Mouse (Mus musculus): ENCODE data around the gene Lactb. TPM values are rescaled to one million over a fixed set of nuclear protein-coding genes. Genes with fewer than 3 reads are reported as not detected.

Lactb gene
- 10 to 100 TPM; 16.6 to 21.0 TPM for total RNA-seq (2023)

DNA sequence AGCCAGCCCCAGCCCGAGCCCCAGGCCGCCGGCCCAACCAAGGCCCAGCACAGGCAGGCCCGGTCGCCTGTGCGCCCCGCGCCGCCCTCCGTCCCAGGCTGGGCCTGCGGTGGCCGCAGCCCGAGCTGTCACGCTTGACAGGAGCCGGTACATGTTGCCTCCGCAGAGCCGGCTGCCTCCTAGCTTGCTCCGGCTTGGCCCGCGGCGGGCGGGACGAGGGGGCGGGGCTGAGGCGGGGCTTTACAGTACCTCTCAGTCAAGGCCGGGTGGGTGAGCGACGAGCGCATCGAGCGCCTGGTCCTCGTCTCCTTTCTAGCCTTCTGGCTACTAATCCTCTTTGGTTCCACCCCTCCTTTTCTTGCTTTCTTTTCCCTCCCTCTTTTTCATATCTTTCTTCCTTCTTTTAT lies at the start of gene Lactb:
TSS of gene Lactb (minus strand) at position 246 of the 407 bp plus-strand sequence.

DNA sequence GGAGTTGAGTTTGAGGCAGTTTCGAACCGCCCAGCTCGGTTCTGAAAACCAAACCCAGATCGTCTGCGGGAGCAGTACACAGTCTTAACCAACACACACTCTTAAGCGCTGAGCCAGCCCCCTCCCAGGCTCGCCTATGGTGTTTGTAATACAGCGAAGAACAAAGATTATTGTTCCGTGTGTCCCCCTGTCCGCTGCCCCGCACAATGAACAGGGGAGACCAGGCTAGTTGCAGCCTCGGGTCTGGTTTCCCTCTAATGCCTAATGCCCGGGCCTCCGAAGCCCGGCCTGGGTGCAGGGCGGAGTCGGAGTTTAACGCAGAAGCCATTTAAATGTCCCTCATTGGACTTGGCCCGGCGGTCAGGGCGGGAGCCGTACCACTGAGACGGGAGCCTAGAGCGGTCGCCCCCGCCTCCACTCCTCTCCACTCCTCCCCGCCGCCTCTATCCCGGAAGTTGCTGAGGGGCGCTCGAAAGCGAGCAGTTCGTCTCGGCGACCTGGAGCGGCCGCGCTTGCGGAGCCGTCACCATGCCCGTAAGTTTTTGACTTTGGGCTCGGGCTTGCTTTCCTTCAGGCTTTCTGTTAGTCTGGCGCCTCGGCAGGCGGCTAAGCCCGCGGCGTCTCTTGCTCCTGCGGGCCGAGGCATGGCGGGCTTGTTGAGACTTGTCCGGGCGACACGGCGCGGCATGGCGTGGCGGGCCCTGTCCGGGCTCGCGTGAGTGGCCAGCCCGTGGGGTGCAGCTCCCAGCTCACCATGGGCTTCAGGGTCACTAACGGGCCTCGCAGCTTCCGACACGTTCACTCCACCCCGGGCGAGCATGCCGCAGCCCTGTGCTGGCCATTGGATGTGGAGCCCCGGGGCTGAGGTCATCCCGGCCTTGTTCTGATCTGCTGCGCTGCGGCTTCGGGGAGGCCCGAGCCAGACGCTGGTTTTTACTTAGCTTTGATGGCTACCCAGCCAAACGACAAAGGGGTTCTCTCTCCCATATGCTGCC lies 29.3 kb downstream of the Lactb start, which contains the start of gene Rps27l:
TSS of gene Rps27l (plus strand) at position 440 of the 995 bp plus-strand sequence.

GRCm38 (mm10) chr9:66919382-66919971 lies 55.8 kb downstream of the Lactb start, which contains the start of gene Rab8b:
Gene Rab8b (minus strand): TSS chr9:66919687.

Other genes with a start within 250 kb of the Lactb start
- 10 to 100 TPM; 28.3 to 36.2 TPM for gene Aph1b, start 180.0 kb downstream of the Lactb start, total RNA-seq (2023)
- gene Gm10647, start 178.4 kb downstream of the Lactb start, total RNA-seq (2023) = under 1 TPM; 0.18 to 0.60 TPM
- 10 to 100 TPM; 12.1 to 12.2 TPM for gene Aph1c, start 140.8 kb downstream of the Lactb start, total RNA-seq (2023)
- gene Rab8b, start 55.8 kb downstream of the Lactb start, total RNA-seq (2023) = 10 to 100 TPM; 82.5 to 84.2 TPM
- gene Rps27l, start 29.4 kb downstream of the Lactb start, total RNA-seq (2023) = 10 to 100 TPM; 81.7 to 96.6 TPM
- 10 to 100 TPM; 15.6 to 16.2 TPM for gene Tpm1, start 73.9 kb upstream of the Lactb start, total RNA-seq (2023)